Mouse (Mus musculus) neural tube, embryonic 13.5 days (tissue): Measurements from ENCODE around the gene Larp4b. TPM values are rescaled to one million over a fixed set of nuclear protein-coding genes. Genes with fewer than 3 reads are reported as not detected.
A peak's percentile ranks its signal among the peaks of the same experiment; 100 is the strongest.
"Not testable (repeated sequence)": the region's sequence is repeated elsewhere in the genome, so short reads cannot be mapped to it uniquely, and the experiment has no call there.

Experiments
- ATAC-seq: fragments of 200-750 bp; cut with Nextera tagmentation; 2 replicates; pipeline ENCODE4 v1.8.0; 2017; ENCODE audit warnings: low read depth, mild to moderate bottlenecking, moderate TSS enrichment, moderate library complexity
- H3K27ac ChIP-seq: fragments of 300-500 bp; sonication (generic); replicated peaks from 2 replicates; pipeline ENCODE4 v1.5.1; 2015; ENCODE audit warnings: moderate library complexity, mild to moderate bottlenecking, inconsistent platforms
- H3K27me3 ChIP-seq: fragments of 300-500 bp; sonication (generic); 2 replicates; pipeline ENCODE4 v1.6.1; 2015; ENCODE audit warnings: mild to moderate bottlenecking, inconsistent platforms
- H3K36me3 ChIP-seq: fragments of 300-500 bp; sonication (generic); 2 replicates; pipeline ENCODE4 v1.6.1; 2015; ENCODE audit warnings: mild to moderate bottlenecking, inconsistent platforms
- H3K4me1 ChIP-seq: fragments of 300-500 bp; sonication (generic); replicated peaks from 2 replicates; pipeline ENCODE4 v1.6.1; 2015; ENCODE audit warnings: inconsistent platforms
- H3K4me2 ChIP-seq: fragments of 300-500 bp; sonication (generic); 2 replicates; pipeline ENCODE4 v1.6.1; 2015; ENCODE audit warnings: inconsistent platforms, mild to moderate bottlenecking, moderate library complexity
- H3K4me3 ChIP-seq: fragments of 300-500 bp; sonication (generic); 2 replicates; pipeline ENCODE4 v1.5.1; 2015; ENCODE audit warnings: mild to moderate bottlenecking, inconsistent platforms
- H3K9ac ChIP-seq: fragments of 300-500 bp; sonication (generic); 2 replicates; pipeline ENCODE4 v1.6.1; 2015; ENCODE audit warnings: moderate library complexity, mild to moderate bottlenecking, inconsistent platforms
- H3K9me3 ChIP-seq: fragments of 300-500 bp; sonication (generic); 2 replicates; pipeline ENCODE4 v1.6.1; 2016; ENCODE audit warnings: inconsistent platforms
- WGBS: fragments of 180-500 bp; shearing (Covaris S2); methylation state at CpG from one replicate; pipeline ENCODE4 v1.1.7; 2015; 5-methylcytosine and 5-hydroxymethylcytosine counted together
- polyA plus RNA-seq: library from polyadenylated mRNA; unstranded; fragments of >200 nt; fragmentation: Nextera tagmentation; extraction: Ambion mirVana; gene quantifications from 2 replicates; pipeline ENCODE4 v1.2.1, GENCODE M21; 2015

Gene Larp4b
- polyA plus RNA-seq = 31.6 and 35.8 TPM in 2 replicates

DNA sequence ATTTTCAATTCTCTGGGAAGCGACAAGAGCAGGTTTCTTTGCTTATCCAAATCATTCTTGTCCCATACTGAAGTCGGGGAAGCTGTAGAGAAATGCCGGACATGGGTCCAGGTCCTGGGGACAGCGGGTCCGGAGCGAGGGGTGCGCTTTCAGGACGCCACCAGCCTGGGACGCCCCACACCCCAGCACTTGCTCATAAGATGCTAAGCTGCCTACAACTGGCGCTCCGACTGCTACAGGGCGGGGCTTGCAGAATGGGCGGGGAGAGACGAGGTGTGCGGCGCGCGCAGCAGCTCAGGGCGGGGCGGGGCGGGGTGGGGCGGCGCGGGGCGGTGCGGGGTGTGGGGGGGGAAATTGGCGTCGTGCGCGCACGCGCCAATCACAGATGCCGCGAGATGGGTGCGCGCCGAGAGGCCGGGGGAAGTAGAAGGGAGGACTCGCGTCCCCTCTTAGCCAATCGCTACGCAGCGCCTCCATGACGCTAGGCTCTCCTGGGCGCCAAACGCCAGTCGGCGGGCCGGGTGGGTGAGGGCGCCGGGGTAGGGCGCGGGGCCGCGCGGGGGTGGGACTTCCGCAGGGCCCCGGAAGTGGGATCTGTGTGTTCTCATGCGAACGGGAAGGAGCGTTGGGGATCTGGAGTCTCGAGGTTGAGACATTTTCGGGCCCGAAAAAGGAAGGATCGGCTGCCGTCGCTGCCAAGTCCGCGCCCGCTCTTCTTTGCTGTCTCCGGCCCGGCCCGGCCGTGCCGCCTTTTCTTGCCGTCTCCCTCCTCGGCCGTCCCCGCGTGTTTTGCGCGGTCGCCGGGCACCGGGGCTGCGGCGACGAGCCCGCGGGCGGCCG is at the start of gene Larp4b:
Gene Larp4b, plus strand, starts transcription at position 566 of the 840 bp plus-strand sequence.
- Histone ChIP-seq H3K27me3 (no peaks in the 10 kb centered on the region), H3K4me3 (peak within 1 kb of the TSS; percentile 98), H3K4me1 (peaks cover 42% of the 10 kb centered on the region), H3K9me3 (no peaks in the 10 kb centered on the region), H3K27ac (peak within 1 kb of the TSS; percentile 91), H3K4me2 (peak within 1 kb of the TSS; percentile 95), H3K9ac (peak within 1 kb of the TSS; percentile 97), H3K36me3 (no peaks in the 10 kb centered on the region)
- WGBS = 1% methylated on average over 92 of the region's 92 CpGs
- ATAC-seq = peak; percentile 100

- Histone ChIP-seq H3K36me3 (no peaks in the 10 kb centered on the region), H3K4me2 (no peak overlapping the region), H3K27me3 (no peaks in the 10 kb centered on the region), H3K27ac (no peak overlapping the region), H3K9ac (no peak overlapping the region), H3K4me3 (no peak overlapping the region), H3K4me1 (no peaks in the 10 kb centered on the region), H3K9me3 (no peaks in the 10 kb centered on the region)
- WGBS = 100% methylated on average over 1 of the region's 1 CpGs
- no peak for ATAC-seq
Measured at GRCm38 (mm10) chr13:9044731-9045130, 49.0 kb upstream of the Larp4b start.

- WGBS = 57% methylated on average over 10 of the region's 10 CpGs
- not testable (repeated sequence) for H3K9me3 ChIP-seq, H3K4me1 ChIP-seq, H3K27me3 ChIP-seq, H3K36me3 ChIP-seq, H3K4me3 ChIP-seq, ATAC-seq, H3K4me2 ChIP-seq, H3K9ac ChIP-seq, H3K27ac ChIP-seq
Measured at GRCm38 (mm10) chr13:9052049-9052691, 41.5 kb upstream of the Larp4b start.

DNA sequence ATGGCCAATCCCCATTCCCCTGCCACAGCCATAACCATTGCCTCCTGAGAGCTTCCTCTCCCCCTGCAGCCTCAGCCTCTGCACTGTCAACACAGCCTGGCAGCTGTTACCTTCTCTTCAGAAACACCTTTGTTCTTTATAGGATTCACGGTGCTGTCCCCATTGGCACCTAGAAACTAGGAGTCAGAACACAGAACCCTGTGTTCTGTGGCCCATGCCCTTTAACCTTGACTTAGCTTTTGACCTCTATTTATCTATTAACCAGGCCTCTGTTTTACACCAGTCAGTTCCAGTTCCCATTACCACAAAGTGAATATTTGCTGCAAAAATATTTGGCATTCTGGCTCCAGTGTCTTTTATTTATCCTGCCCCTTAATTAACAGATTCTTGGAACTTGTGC is 36.4 kb upstream of the Larp4b start:
- H3K36me3 ChIP-seq = no peaks in the 10 kb centered on the region
- H3K9ac ChIP-seq = no peak overlapping the region
- no peak for ATAC-seq
- H3K4me2 ChIP-seq = no peak overlapping the region
- no peak overlapping the region for H3K27ac ChIP-seq
- no peaks in the 10 kb centered on the region for H3K9me3 ChIP-seq
- no peaks in the 10 kb centered on the region for H3K4me1 ChIP-seq
- no peak overlapping the region for H3K4me3 ChIP-seq
- 62% methylated on average over 1 of the region's 1 CpGs for WGBS
- no peaks in the 10 kb centered on the region for H3K27me3 ChIP-seq

- Histone ChIP-seq H3K36me3 (no peaks in the 10 kb centered on the region), H3K27ac (no peak overlapping the region), H3K9ac (no peak overlapping the region), H3K4me1 (no peaks in the 10 kb centered on the region), H3K9me3 (no peaks in the 10 kb centered on the region), H3K4me2 (no peak overlapping the region), H3K4me3 (no peak overlapping the region), H3K27me3 (no peaks in the 10 kb centered on the region)
- ATAC-seq = no peak
- WGBS = 86% methylated on average over 4 of the region's 4 CpGs
Measured at GRCm38 (mm10) chr13:9058706-9059105, 35.0 kb upstream of the Larp4b start.

DNA sequence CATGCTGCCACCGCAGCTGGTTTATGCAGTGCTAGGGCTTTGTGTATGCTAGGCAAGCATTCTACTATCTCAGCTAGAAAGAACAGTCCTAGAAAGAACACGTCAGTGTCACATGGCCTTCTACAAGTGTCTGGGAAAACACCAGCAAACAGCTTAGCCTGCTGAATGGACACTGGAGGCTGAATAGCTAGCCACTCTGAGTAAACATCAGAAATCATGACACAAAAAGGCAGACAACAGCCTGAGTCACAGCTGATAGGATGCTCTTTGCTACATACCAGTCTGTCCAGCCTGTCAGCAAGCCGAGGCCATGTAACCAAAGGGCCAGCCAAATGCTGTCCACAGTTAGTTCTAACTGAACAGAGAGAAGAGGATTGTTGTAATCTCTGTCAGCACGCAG is 32.3 kb upstream of the Larp4b start:
- Histone ChIP-seq H3K27ac (no peak overlapping the region), H3K36me3 (no peaks in the 10 kb centered on the region), H3K27me3 (no peaks in the 10 kb centered on the region), H3K9ac (no peak overlapping the region), H3K4me1 (no peaks in the 10 kb centered on the region), H3K9me3 (no peaks in the 10 kb centered on the region), H3K4me2 (no peak overlapping the region), H3K4me3 (no peak overlapping the region)
- ATAC-seq = no peak
- 74% methylated on average over 4 of the region's 4 CpGs for WGBS

DNA sequence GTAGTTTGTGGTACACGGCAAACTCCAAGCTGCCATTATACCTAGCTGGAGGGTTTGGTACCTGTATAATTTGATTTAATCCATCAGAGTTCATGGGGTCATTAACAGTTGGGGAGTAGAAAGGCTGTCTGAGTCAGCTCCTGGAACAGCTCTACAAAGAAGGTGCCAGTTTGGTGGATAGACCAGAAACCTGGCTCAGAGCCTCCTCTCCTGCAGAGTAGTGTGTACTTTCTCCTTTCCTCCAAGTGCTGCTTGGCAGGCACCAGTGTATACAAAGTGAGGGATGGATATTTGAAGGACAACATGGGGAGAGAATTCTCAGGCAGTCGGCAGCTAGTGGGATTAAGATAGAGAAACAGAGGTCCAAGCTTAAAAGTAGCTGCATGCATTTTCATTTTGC is 29.5 kb upstream of the Larp4b start:
- no peak for ATAC-seq
- H3K4me1 ChIP-seq = no peaks in the 10 kb centered on the region
- H3K36me3 ChIP-seq = no peaks in the 10 kb centered on the region
- no peak overlapping the region for H3K4me3 ChIP-seq
- no peaks in the 10 kb centered on the region for H3K9me3 ChIP-seq
- no peaks in the 10 kb centered on the region for H3K27me3 ChIP-seq
- H3K27ac ChIP-seq = no peak overlapping the region
- H3K4me2 ChIP-seq = no peak overlapping the region
- 91% methylated on average over 2 of the region's 2 CpGs for WGBS
- no peak overlapping the region for H3K9ac ChIP-seq

GRCm38 (mm10) chr13:9066107-9066506 is 27.6 kb upstream of the Larp4b start:
- 70% methylated on average over 5 of the region's 5 CpGs for WGBS
- no peaks in the 10 kb centered on the region for H3K9me3 ChIP-seq
- H3K4me3 ChIP-seq = no peak overlapping the region
- no peak for ATAC-seq
- no peaks in the 10 kb centered on the region for H3K27me3 ChIP-seq
- H3K27ac ChIP-seq = no peak overlapping the region
- no peaks in the 10 kb centered on the region for H3K4me1 ChIP-seq
- H3K36me3 ChIP-seq = no peaks in the 10 kb centered on the region
- no peak overlapping the region for H3K9ac ChIP-seq
- H3K4me2 ChIP-seq = no peak overlapping the region

DNA sequence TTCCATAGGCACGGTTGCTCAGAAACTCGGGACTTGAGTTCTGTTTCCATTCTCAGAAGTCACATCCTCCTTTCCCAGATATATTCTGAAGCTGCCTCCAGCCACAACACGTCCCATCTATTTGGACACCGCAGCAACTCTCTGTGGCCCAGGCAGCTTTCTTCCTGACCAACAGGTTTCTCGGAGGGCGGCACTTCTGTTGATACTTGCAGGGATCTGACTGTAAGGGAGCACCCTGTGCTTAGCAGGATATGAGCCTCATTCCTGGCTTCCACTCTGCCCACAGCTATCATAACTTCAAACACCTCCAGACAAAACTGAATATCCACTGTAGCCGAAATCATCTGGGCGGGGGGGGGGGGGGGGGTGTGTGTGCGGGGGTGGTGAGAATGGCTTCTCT is 22.7 kb upstream of the Larp4b start:
- Histone ChIP-seq H3K4me1 (no peaks in the 10 kb centered on the region), H3K4me3 (no peak overlapping the region), H3K27ac (no peak overlapping the region), H3K9me3 (no peaks in the 10 kb centered on the region), H3K36me3 (no peaks in the 10 kb centered on the region), H3K4me2 (no peak overlapping the region), H3K27me3 (no peaks in the 10 kb centered on the region), H3K9ac (no peak overlapping the region)
- ATAC-seq = no peak
- 90% methylated on average over 8 of the region's 9 CpGs for WGBS

DNA sequence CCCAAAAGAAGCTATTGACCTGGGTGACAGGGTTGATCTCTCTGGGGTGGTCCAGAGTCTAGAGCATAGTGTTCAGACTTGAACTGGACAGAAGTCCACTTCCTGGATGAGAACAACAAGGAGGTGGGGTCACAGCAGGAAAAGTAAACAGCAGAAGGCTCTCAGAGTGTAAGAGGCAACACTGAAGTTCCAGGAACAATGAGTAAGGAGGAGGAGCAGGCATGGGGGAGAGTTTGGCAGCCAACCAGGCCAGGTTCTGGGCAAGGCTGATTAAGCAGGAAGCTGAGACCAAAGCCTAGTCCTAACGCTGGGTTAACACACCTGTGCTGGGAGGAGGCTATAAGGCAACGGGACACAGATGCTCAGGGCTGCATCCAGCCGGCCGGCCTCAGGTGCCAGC is 19.9 kb upstream of the Larp4b start:
- no peak overlapping the region for H3K27ac ChIP-seq
- H3K9ac ChIP-seq = no peak overlapping the region
- no peaks in the 10 kb centered on the region for H3K9me3 ChIP-seq
- H3K36me3 ChIP-seq = no peaks in the 10 kb centered on the region
- no peaks in the 10 kb centered on the region for H3K4me1 ChIP-seq
- WGBS = 75% methylated on average over 4 of the region's 4 CpGs
- no peaks in the 10 kb centered on the region for H3K27me3 ChIP-seq
- no peak overlapping the region for H3K4me3 ChIP-seq
- no peak overlapping the region for H3K4me2 ChIP-seq
- no peak for ATAC-seq

- no peaks in the 10 kb centered on the region for H3K27me3 ChIP-seq
- no peak overlapping the region for H3K4me3 ChIP-seq
- 83% methylated on average over 7 of the region's 7 CpGs for WGBS
- no peaks in the 10 kb centered on the region for H3K4me1 ChIP-seq
- no peaks in the 10 kb centered on the region for H3K36me3 ChIP-seq
- H3K27ac ChIP-seq = no peak overlapping the region
- no peak overlapping the region for H3K9ac ChIP-seq
- ATAC-seq = no peak
- no peak overlapping the region for H3K4me2 ChIP-seq
- H3K9me3 ChIP-seq = no peaks in the 10 kb centered on the region
Measured at GRCm38 (mm10) chr13:9075825-9076592, 17.7 kb upstream of the Larp4b start.
